Mouse (Mus musculus) ES-Bruce4 (cell line): ENCODE measurements around the gene Spns2. TPM values are rescaled to one million over a fixed set of nuclear protein-coding genes. Genes with fewer than 3 reads are reported as not detected.
A peak's percentile ranks its signal among the peaks of the same experiment; 100 is the strongest.

Experiments
- H3K27ac ChIP-seq: 2 replicates; pipeline ENCODE4 v1.5.1; 2012; ENCODE audit warnings: low read length, inconsistent platforms; ENCODE audit not compliant: insufficient read depth
- H3K27me3 ChIP-seq: 2 replicates; pipeline ENCODE4 v1.6.1; 2012; ENCODE audit warnings: mild to moderate bottlenecking, low read length, inconsistent platforms; ENCODE audit not compliant: control insufficient read depth, poor library complexity, insufficient read depth, severe bottlenecking
- H3K36me3 ChIP-seq: 2 replicates; pipeline ENCODE4 v1.6.1; 2012; ENCODE audit warnings: inconsistent platforms, mild to moderate bottlenecking, low read length, moderate library complexity; ENCODE audit not compliant: control insufficient read depth, poor library complexity, insufficient read depth, severe bottlenecking
- H3K4me1 ChIP-seq: one replicate; pipeline ENCODE4 v1.8.1; 2011; ENCODE audit warnings: low read length; ENCODE audit not compliant: control insufficient read depth, insufficient read depth
- H3K4me3 ChIP-seq: 2 replicates; pipeline ENCODE4 v1.5.1; 2011; ENCODE audit warnings: low read depth, mild to moderate bottlenecking, low read length
- H3K9ac ChIP-seq: 2 replicates; pipeline ENCODE4 v1.6.1; 2012; ENCODE audit warnings: low read depth, mild to moderate bottlenecking, inconsistent platforms; ENCODE audit not compliant: poor library complexity, severe bottlenecking
- H3K9me3 ChIP-seq: replicated peaks from 2 replicates; pipeline ENCODE4 v1.6.1; 2012; ENCODE audit warnings: mild to moderate bottlenecking, low read length, inconsistent platforms; ENCODE audit not compliant: control insufficient read depth, poor library complexity, insufficient read depth, severe bottlenecking
- CTCF ChIP-seq: IDR thresholded peaks from one replicate; pipeline ENCODE4 v1.8.1; 2011; ENCODE audit warnings: low read depth, low read length
- EP300 ChIP-seq: IDR thresholded peaks from 2 replicates; pipeline ENCODE4 v1.6.1; 2011; ENCODE audit warnings: low read depth, low read length; ENCODE audit not compliant: insufficient read depth
- POLR2A ChIP-seq: IDR thresholded peaks from one replicate; pipeline ENCODE4 v1.8.1; 2011; ENCODE audit warnings: low read length; ENCODE audit not compliant: insufficient read depth
- polyA plus RNA-seq: library from polyadenylated mRNA; stranded (reverse); fragments of >200 nt; gene quantifications from 2 replicates; pipeline ENCODE4 v1.2.4, GENCODE M21; 2011; ENCODE audit warnings: low read depth; ENCODE audit not compliant: missing spikeins, insufficient read depth, insufficient read length

Spns2 gene
- polyA plus RNA-seq, 1 experiment, result 0.48 TPM

GRCm38 (mm10) chr11:72426884-72427283 lies 62.8 kb downstream of the Spns2 start:
- no peak overlapping the region for H3K9ac ChIP-seq
- TF ChIP-seq POLR2A, result no peak
- no peak for TF ChIP-seq EP300
- TF ChIP-seq CTCF, result no peak
- no peak overlapping the region for H3K4me3 ChIP-seq
- no peaks in the 10 kb centered on the region; the same call in 1 of the 2 replicates for H3K27me3 ChIP-seq
- no peaks in the 10 kb centered on the region for H3K9me3 ChIP-seq
- no peak overlapping the region for H3K27ac ChIP-seq
- H3K4me1 ChIP-seq, result no peaks in the 10 kb centered on the region
- no peaks in the 10 kb centered on the region for H3K36me3 ChIP-seq

DNA sequence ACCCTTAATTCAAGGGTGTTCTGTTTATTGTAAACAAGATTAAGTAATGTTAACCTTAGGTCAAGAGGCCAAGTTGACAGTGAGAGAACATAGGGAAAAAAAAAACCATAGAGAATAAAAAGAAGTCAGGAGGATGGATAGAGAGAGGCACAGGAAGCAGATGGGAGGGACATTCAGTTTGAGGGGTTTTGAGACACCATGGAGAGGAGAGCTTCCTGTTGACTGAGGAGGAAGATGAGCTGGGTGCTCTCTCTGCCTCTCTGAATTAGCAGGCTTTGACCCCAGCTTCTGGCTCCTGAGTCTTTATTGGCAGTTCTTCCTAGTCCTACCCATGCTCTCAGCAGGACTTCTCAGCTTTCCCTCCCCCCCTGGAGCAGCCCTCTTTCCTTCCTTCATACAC lies 64.5 kb downstream of the Spns2 start:
- no peak for TF ChIP-seq EP300
- TF ChIP-seq CTCF, result no peak
- no peak for TF ChIP-seq POLR2A
- H3K27ac ChIP-seq, result no peak overlapping the region
- H3K9me3 ChIP-seq, result no peaks in the 10 kb centered on the region
- no peaks in the 10 kb centered on the region for H3K4me1 ChIP-seq
- H3K9ac ChIP-seq, result no peak overlapping the region
- no peaks in the 10 kb centered on the region for H3K36me3 ChIP-seq
- no peak overlapping the region for H3K4me3 ChIP-seq
- H3K27me3 ChIP-seq, result no peaks in the 10 kb centered on the region; the same call in 1 of the 2 replicates

DNA sequence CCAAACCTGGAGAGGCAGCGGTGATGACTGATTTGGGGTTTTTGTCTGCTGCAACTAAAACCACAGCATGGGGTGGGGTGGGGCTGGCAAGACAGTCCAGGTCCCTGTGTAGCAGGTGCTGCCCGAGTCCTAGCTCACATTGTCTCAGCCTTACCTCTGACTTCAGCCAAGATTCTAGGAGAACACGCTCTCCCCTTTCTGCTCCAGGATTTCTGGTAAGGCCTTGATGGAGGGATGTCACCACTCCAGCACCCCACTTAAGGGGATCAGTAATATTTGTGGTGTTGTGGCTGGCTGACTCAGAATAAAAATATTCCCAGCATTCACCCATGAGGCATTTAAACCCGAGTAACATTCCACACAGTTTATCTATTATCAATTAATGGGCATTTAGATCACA lies 66.0 kb downstream of the Spns2 start:
- Histone ChIP-seq H3K9me3 (no peaks in the 10 kb centered on the region), H3K9ac (no peak overlapping the region), H3K4me3 (no peak overlapping the region), H3K4me1 (no peaks in the 10 kb centered on the region), H3K27ac (no peak overlapping the region), H3K36me3 (no peaks in the 10 kb centered on the region), H3K27me3 (no peaks in the 10 kb centered on the region; the same call in 1 of the 2 replicates)
- TF ChIP-seq CTCF (no peak), POLR2A (no peak), EP300 (no peak)

DNA sequence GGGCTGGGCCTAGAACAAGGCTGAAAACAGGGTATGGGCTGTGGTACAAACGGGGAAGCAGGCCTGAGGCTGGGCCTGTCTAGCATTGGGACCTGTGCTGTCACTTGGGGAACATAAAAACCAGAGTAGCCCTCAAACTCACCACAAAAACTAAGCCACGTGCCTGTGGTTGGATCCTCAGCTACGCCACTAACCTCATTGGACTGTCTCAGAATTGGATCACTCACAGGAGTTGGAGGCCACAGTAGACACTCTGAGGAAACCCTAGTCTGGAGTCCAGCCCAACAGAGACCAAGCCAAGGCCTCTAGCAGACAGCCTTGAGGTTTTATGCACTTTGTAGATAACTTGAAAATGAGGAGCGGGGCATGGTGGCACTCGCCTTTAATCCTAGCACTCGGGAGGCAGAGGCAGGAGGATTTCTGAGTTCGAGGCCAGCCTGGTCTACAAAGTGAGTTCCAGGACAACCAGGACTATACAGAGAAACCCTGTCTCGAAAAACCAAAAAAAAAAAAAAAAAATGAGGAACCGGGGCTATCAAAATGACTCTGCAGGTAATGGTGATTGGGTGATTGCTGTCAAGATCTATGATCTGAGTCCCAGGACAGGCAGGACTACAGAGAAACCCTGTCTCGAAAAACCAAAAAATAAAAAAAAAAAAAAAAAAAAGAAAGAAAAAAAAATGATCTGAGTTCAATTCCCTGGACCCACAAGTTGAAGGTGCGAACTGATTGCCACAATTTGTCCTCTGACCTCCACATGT lies 68.0 kb downstream of the Spns2 start:
- Histone ChIP-seq H3K27me3 (no peaks in the 10 kb centered on the region; the same call in 1 of the 2 replicates), H3K9me3 (no peaks in the 10 kb centered on the region), H3K9ac (no peak overlapping the region), H3K4me3 (no peak overlapping the region), H3K36me3 (no peaks in the 10 kb centered on the region), H3K4me1 (no peaks in the 10 kb centered on the region), H3K27ac (no peak overlapping the region)
- no peak for TF ChIP-seq EP300
- TF ChIP-seq POLR2A, result no peak
- no peak for TF ChIP-seq CTCF

DNA sequence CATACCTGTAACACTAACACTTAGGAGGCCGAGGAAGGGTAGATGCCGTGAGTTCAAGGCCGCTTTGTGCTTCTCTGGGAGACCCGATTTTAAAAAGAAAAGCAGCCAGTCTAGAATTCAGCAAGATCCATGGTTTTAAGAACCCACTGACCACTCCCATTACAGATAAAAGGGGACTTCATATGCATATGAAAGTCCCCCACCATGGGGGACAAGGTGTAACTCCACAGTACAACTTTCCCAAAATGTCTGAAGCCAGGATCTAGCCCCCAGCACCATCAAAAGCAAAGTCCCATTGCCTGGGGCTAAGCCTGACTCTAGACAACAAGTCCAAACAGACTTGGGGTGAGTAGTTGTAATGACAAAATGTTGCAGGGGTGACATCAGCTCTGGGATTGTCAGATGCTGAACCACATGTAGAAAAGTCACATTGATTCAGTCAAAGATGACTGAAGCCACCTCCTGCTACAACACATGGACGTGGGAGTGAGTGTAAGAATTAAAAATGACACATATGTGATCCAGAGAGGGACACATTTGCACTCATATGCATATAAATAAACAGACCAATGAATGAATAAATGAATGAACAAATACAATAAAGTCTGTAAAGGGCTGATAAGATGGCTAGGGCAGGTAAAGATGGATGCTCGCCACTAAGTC lies 69.1 kb downstream of the Spns2 start:
- TF ChIP-seq CTCF, result no peak
- 0 out of 2 replicates have a peak, but pooled peaks have one; percentile 42 for TF ChIP-seq EP300
- Histone ChIP-seq H3K9me3 (no peaks in the 10 kb centered on the region), H3K4me1 (no peaks in the 10 kb centered on the region), H3K4me3 (no peak overlapping the region), H3K36me3 (no peaks in the 10 kb centered on the region), H3K27ac (peak overlapping the region; percentile 53; the same call in 1 of the 2 replicates), H3K27me3 (no peaks in the 10 kb centered on the region), H3K9ac (no peak overlapping the region)

DNA sequence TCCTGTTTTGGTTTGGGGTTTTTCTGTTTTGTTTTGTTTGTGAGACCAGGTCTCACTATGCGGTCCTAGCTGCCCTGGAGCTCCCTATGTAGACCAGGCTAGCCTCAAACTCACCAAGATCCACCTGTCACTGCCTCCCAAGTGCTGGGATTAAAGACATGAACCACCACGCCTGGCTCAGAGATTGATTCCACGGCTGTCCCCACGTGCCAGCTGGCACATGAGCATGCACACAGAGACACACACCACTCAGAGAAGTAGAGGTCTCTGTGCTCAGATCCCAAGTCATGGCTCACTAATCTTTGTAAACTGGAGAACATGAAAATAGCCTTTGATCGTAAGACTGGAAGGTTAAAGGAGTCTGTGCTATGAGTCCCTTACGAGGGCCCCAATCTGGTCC lies 70.7 kb downstream of the Spns2 start:
- no peak for TF ChIP-seq POLR2A
- no peak for TF ChIP-seq CTCF
- TF ChIP-seq EP300, result no peak
- no peaks in the 10 kb centered on the region for H3K9me3 ChIP-seq
- H3K36me3 ChIP-seq, result no peaks in the 10 kb centered on the region
- H3K9ac ChIP-seq, result no peak overlapping the region
- no peak overlapping the region for H3K4me3 ChIP-seq
- no peaks in the 10 kb centered on the region for H3K4me1 ChIP-seq
- H3K27me3 ChIP-seq, result no peaks in the 10 kb centered on the region
- no peak overlapping the region for H3K27ac ChIP-seq
